Mouse (Mus musculus) kidney, embryonic 14.5 days (tissue): ENCODE measurements around the gene Caskin2. TPM values are rescaled to one million over a fixed set of nuclear protein-coding genes. Genes with fewer than 3 reads are reported as not detected.

Experiments used
- ATAC-seq: fragments of 200-750 bp; cut with Nextera tagmentation; 2 replicates; pipeline ENCODE4 v1.8.0; 2017; ENCODE audit warnings: moderate number of reproducible peaks, mild to moderate bottlenecking, moderate TSS enrichment, moderate library complexity; ENCODE audit not compliant: low FRiP score, low TSS enrichment
- H3K27ac ChIP-seq: fragments of 300-500 bp; sonication (generic); 2 replicates; pipeline ENCODE4 v1.5.1; 2014; ENCODE audit warnings: low read depth, mild to moderate bottlenecking, low read length, moderate library complexity, mixed read lengths
- H3K27me3 ChIP-seq: fragments of 300-500 bp; sonication (generic); 2 replicates; pipeline ENCODE4 v1.6.1; 2014; ENCODE audit warnings: mild to moderate bottlenecking, low read length; ENCODE audit not compliant: control insufficient read depth, insufficient read depth
- H3K36me3 ChIP-seq: fragments of 300-500 bp; sonication (generic); 2 replicates; pipeline ENCODE4 v1.6.1; 2014; ENCODE audit warnings: low read length, mixed read lengths; ENCODE audit not compliant: control insufficient read depth, insufficient read depth
- H3K4me1 ChIP-seq: fragments of 300-500 bp; sonication (generic); 2 replicates; pipeline ENCODE4 v1.6.1; 2014; ENCODE audit warnings: low read length, mixed read lengths; ENCODE audit not compliant: control insufficient read depth, insufficient read depth
- H3K4me2 ChIP-seq: fragments of 300-500 bp; sonication (generic); replicated peaks from 2 replicates; pipeline ENCODE4 v1.6.1; 2014; ENCODE audit warnings: low read depth, mild to moderate bottlenecking, low read length
- H3K4me3 ChIP-seq: fragments of 300-500 bp; sonication (generic); 2 replicates; pipeline ENCODE4 v1.5.1; 2014; ENCODE audit warnings: mild to moderate bottlenecking, low read length
- H3K9ac ChIP-seq: fragments of 300-500 bp; sonication (generic); 2 replicates; pipeline ENCODE4 v1.6.1; 2014; ENCODE audit warnings: low read depth, mild to moderate bottlenecking, low read length, moderate library complexity
- H3K9me3 ChIP-seq: fragments of 300-500 bp; sonication (generic); 2 replicates; pipeline ENCODE4 v1.6.1; 2016; ENCODE audit warnings: low read length; ENCODE audit not compliant: control insufficient read depth
- WGBS: fragments of 180-500 bp; shearing (Covaris S2); extraction: QIAGEN DNeasy Blood & Tissue Kit; methylation state at CpG from one replicate; pipeline ENCODE4 v1.1.7; 2014; 5-methylcytosine and 5-hydroxymethylcytosine counted together
- polyA plus RNA-seq: library from polyadenylated mRNA; unstranded; fragments of >200 nt; fragmentation: Nextera tagmentation; extraction: Ambion mirVana; gene quantifications from 2 replicates; pipeline ENCODE4 v1.2.1, GENCODE M21; 2014

Gene Caskin2
- polyA plus RNA-seq, 1 experiment from 2014 or later, result 17.5 TPM

DNA sequence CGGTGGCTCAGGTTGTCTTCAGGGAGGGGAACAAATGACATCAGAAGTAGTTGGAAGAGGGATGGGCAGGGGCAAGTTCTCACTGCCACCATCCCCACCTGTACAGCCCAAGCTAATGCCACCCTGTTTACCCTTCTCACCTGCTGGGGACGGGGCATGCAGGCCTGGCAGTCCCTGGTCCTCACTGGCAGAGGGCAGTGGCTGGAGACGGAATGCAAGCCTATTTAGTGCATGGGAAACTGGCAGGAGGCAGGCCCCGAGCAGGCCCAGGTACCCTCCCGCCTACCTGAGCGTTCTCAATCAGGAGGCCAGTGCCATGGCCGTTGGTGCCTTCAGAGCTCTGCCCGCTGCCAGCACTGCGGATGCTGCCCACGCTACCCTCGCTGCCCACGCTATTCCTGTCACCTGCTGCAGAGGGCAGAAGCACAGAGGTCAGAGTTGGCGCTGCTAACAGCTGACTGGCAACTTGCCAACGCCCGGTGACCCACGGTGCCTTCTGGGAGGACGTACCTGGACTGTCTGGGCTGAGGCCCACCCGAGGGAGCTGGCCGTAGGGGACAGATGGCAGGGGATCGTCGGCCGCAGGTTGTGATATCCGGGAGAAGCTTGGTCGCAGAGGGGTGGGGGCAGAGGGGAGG, 10.2 kb downstream of the Caskin2 start:
- H3K4me2 ChIP-seq, result no peak overlapping the region
- no peaks in the 10 kb centered on the region for H3K9me3 ChIP-seq
- H3K36me3 ChIP-seq, result peaks cover 81% of the 10 kb centered on the region
- ATAC-seq, result no peak
- no peak overlapping the region for H3K9ac ChIP-seq
- H3K27me3 ChIP-seq, result no peaks in the 10 kb centered on the region
- 87% methylated on average over 24 of the region's 24 CpGs for WGBS
- H3K4me1 ChIP-seq, result peaks cover 2% of the 10 kb centered on the region; the same call in 1 of the 2 replicates
- H3K27ac ChIP-seq, result no peak overlapping the region
- H3K4me3 ChIP-seq, result no peak overlapping the region

DNA sequence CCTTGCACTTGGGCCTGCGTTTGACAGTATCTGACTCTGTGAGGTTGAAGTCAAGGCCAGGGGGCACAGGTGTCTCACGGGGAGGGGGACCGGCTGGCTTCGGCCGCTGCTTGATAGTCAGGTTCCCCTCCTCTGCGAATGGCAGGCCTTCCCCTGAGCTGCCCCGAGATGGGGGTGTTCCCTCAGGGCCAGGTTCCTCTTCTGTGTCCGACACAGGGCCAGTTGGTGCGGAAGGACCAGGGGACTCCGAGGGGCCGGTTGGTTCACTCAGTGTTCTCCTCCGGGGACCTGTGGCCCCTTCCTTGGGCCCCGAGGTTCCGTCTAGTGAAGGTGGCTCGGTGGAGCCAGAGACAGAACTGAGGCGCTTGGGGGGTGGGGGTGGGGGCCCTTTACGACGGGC, 12.5 kb downstream of the Caskin2 start:
- Histone ChIP-seq H3K4me2 (no peak overlapping the region), H3K9me3 (no peaks in the 10 kb centered on the region), H3K4me1 (0 out of 2 replicates have a peak, but pooled peaks cover 3% of the 10 kb centered on the region), H3K36me3 (peaks cover 87% of the 10 kb centered on the region), H3K27ac (no peak overlapping the region), H3K9ac (no peak overlapping the region), H3K4me3 (no peak overlapping the region), H3K27me3 (no peaks in the 10 kb centered on the region)
- no peak for ATAC-seq
- WGBS, result 90% methylated on average over 18 of the region's 18 CpGs

GRCm38 (mm10) chr11:115797665-115798064, 15.8 kb downstream of the Caskin2 start:
- Histone ChIP-seq H3K9ac (no peak overlapping the region), H3K4me3 (no peak overlapping the region), H3K9me3 (no peaks in the 10 kb centered on the region), H3K27me3 (no peaks in the 10 kb centered on the region), H3K27ac (no peak overlapping the region), H3K36me3 (peaks cover 96% of the 10 kb centered on the region), H3K4me2 (no peak overlapping the region), H3K4me1 (0 out of 2 replicates have a peak, but pooled peaks cover 3% of the 10 kb centered on the region)
- WGBS, result 75% methylated on average over 9 of the region's 9 CpGs
- no peak for ATAC-seq

GRCm38 (mm10) chr11:115796898-115797297, 16.5 kb downstream of the Caskin2 start:
- H3K4me1 ChIP-seq, result 0 out of 2 replicates have a peak, but pooled peaks cover 3% of the 10 kb centered on the region
- no peak overlapping the region for H3K9ac ChIP-seq
- no peak overlapping the region for H3K4me3 ChIP-seq
- no peaks in the 10 kb centered on the region for H3K27me3 ChIP-seq
- no peak for ATAC-seq
- no peak overlapping the region for H3K4me2 ChIP-seq
- no peaks in the 10 kb centered on the region for H3K9me3 ChIP-seq
- WGBS, result 80% methylated on average over 15 of the region's 15 CpGs
- 0 out of 2 replicates have a peak overlapping the region, but pooled peaks have one; percentile 24 for H3K27ac ChIP-seq
- H3K36me3 ChIP-seq, result peaks cover 96% of the 10 kb centered on the region

- Histone ChIP-seq H3K9me3 (no peaks in the 10 kb centered on the region), H3K4me1 (0 out of 2 replicates have a peak, but pooled peaks cover 3% of the 10 kb centered on the region), H3K36me3 (peaks cover 80% of the 10 kb centered on the region), H3K9ac (no peak overlapping the region), H3K4me3 (no peak overlapping the region), H3K27ac (no peak overlapping the region), H3K27me3 (no peaks in the 10 kb centered on the region), H3K4me2 (no peak overlapping the region)
- no peak for ATAC-seq
- 87% methylated on average over 14 of the region's 14 CpGs for WGBS
Observed at GRCm38 (mm10) chr11:115792353-115792752, 21.1 kb downstream of the Caskin2 start.

- Histone ChIP-seq H3K27me3 (no peaks in the 10 kb centered on the region), H3K4me2 (no peak overlapping the region), H3K4me1 (0 out of 2 replicates have a peak, but pooled peaks cover 3% of the 10 kb centered on the region), H3K27ac (no peak overlapping the region), H3K9ac (no peak overlapping the region), H3K36me3 (peaks cover 79% of the 10 kb centered on the region), H3K9me3 (no peaks in the 10 kb centered on the region), H3K4me3 (no peak overlapping the region)
- WGBS, result 90% methylated on average over 16 of the region's 16 CpGs
- no peak for ATAC-seq
Observed at GRCm38 (mm10) chr11:115791919-115792318, 21.5 kb downstream of the Caskin2 start.

DNA sequence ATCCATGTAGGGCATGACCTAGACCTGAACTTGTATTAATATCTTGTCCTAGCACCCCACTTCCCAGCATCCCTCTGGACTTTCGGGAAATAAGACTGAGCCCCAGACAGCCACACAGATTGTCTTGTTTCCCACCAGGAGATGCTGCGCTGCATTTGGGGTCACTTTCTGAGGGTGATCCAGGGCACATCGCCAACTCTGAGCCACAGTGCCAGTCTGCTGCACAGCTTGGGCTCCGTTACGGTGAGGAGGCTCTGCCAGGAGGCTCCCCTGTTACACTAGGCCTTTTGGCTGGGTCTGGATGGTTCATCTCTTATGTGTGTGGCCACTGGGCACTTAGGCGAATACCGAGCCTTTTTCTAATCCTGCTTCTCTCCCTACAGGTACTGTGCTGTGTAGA, 23.7 kb downstream of the Caskin2 start:
- WGBS, result 96% methylated on average over 7 of the region's 7 CpGs
- H3K4me2 ChIP-seq, result no peak overlapping the region
- no peaks in the 10 kb centered on the region for H3K9me3 ChIP-seq
- H3K4me1 ChIP-seq, result 0 out of 2 replicates have a peak, but pooled peaks cover 8% of the 10 kb centered on the region
- H3K27me3 ChIP-seq, result no peaks in the 10 kb centered on the region
- no peak overlapping the region for H3K9ac ChIP-seq
- no peak for ATAC-seq
- no peak overlapping the region for H3K27ac ChIP-seq
- peaks cover 68% of the 10 kb centered on the region for H3K36me3 ChIP-seq
- H3K4me3 ChIP-seq, result no peak overlapping the region

GRCm38 (mm10) chr11:115786473-115786872, 27.0 kb downstream of the Caskin2 start:
- 0 out of 2 replicates have a peak, but pooled peaks cover 8% of the 10 kb centered on the region for H3K4me1 ChIP-seq
- H3K27me3 ChIP-seq, result no peaks in the 10 kb centered on the region
- peaks cover 35% of the 10 kb centered on the region for H3K36me3 ChIP-seq
- no peak overlapping the region for H3K4me3 ChIP-seq
- H3K9me3 ChIP-seq, result no peaks in the 10 kb centered on the region
- no peak overlapping the region for H3K4me2 ChIP-seq
- 72% methylated on average over 6 of the region's 6 CpGs for WGBS
- ATAC-seq, result no peak
- no peak overlapping the region for H3K27ac ChIP-seq
- H3K9ac ChIP-seq, result peak overlapping the region; percentile 31; the same call in 1 of the 2 replicates
